Mouse (Mus musculus) neural tube, embryonic 14.5 days (tissue): ENCODE results near the gene Paxbp1. TPM values are rescaled to one million over a fixed set of nuclear protein-coding genes. Genes with fewer than 3 reads are reported as not detected.
A peak's percentile ranks its signal among the peaks of the same experiment; 100 is the strongest.

Experiments
- ATAC-seq: fragments of 200-750 bp; cut with Nextera tagmentation; 2 replicates; pipeline ENCODE4 v1.8.0; 2017; ENCODE audit warnings: low read depth, mild to moderate bottlenecking, moderate TSS enrichment, moderate library complexity
- H3K27ac ChIP-seq: fragments of 300-500 bp; sonication (generic); 2 replicates; pipeline ENCODE4 v1.5.1; 2014; ENCODE audit warnings: low read depth, mild to moderate bottlenecking, control low read depth, low read length, moderate library complexity, mixed read lengths
- H3K27me3 ChIP-seq: fragments of 300-500 bp; sonication (generic); 2 replicates; pipeline ENCODE4 v1.6.1; 2014; ENCODE audit warnings: low read length; ENCODE audit not compliant: control insufficient read depth, insufficient read depth
- H3K36me3 ChIP-seq: fragments of 300-500 bp; sonication (generic); 2 replicates; pipeline ENCODE4 v1.6.1; 2014; ENCODE audit warnings: low read length, mixed read lengths; ENCODE audit not compliant: control insufficient read depth, insufficient read depth
- H3K4me1 ChIP-seq: fragments of 300-500 bp; sonication (generic); 2 replicates; pipeline ENCODE4 v1.6.1; 2014; ENCODE audit warnings: low read length; ENCODE audit not compliant: control insufficient read depth, insufficient read depth
- H3K4me2 ChIP-seq: fragments of 300-500 bp; sonication (generic); 2 replicates; pipeline ENCODE4 v1.6.1; 2014; ENCODE audit warnings: mild to moderate bottlenecking, low read depth, low read length, control low read depth
- H3K4me3 ChIP-seq: fragments of 300-500 bp; sonication (generic); 2 replicates; pipeline ENCODE4 v1.5.1; 2014; ENCODE audit warnings: low read depth, low read length, control low read depth, mixed read lengths
- H3K9ac ChIP-seq: fragments of 300-500 bp; sonication (generic); replicated peaks from 2 replicates; pipeline ENCODE4 v1.6.1; 2014; ENCODE audit warnings: low read depth, mild to moderate bottlenecking, control low read depth, low read length, mixed read lengths
- H3K9me3 ChIP-seq: fragments of 300-500 bp; sonication (generic); 2 replicates; pipeline ENCODE4 v1.6.1; 2016; ENCODE audit warnings: low read length; ENCODE audit not compliant: control insufficient read depth
- WGBS: fragments of 180-500 bp; shearing (Covaris S2); extraction: QIAGEN DNeasy Blood & Tissue Kit; methylation state at CpG from one replicate; pipeline ENCODE4 v1.1.7; 2014; 5-methylcytosine and 5-hydroxymethylcytosine counted together
- polyA plus RNA-seq: library from polyadenylated mRNA; unstranded; fragments of >200 nt; fragmentation: Nextera tagmentation; extraction: Ambion mirVana; gene quantifications from 2 replicates; pipeline ENCODE4 v1.2.1, GENCODE M21; 2014

The Paxbp1 gene
- polyA plus RNA-seq, 1 experiment from 2014 or later = 89.2 TPM

DNA sequence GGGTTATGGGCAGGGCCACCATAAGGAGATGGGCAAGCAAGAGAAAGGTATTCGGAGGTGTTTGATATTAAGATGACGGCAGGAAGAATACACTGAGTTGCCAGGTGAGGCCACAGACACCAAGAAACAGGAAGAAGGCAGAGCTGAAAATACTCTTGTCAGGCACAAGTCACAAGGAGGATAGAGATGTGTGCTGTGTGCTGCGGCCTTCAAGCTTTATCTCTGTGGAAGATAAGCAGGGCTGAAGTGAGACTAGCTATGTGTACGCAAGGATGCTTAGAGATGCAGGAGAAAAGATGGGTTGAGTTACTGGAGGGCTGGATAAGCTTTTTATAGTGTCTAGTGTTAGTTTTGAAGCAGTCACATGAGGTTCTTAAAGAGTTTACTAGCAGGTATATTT lies 12.9 kb upstream of the Paxbp1 start:
- H3K9ac ChIP-seq = no peak overlapping the region
- H3K4me3 ChIP-seq = no peak overlapping the region
- ATAC-seq = no peak
- WGBS = 96% methylated on average over 4 of the region's 4 CpGs
- H3K9me3 ChIP-seq = no peaks in the 10 kb centered on the region
- no peaks in the 10 kb centered on the region for H3K36me3 ChIP-seq
- no peak overlapping the region for H3K27ac ChIP-seq
- H3K4me2 ChIP-seq = no peak overlapping the region
- H3K4me1 ChIP-seq = no peaks in the 10 kb centered on the region
- H3K27me3 ChIP-seq = no peaks in the 10 kb centered on the region

- H3K4me2 ChIP-seq = no peak overlapping the region
- H3K4me3 ChIP-seq = no peak overlapping the region
- no peak for ATAC-seq
- H3K27ac ChIP-seq = no peak overlapping the region
- 53% methylated on average over 16 of the region's 16 CpGs for WGBS
- no peaks in the 10 kb centered on the region for H3K36me3 ChIP-seq
- H3K9me3 ChIP-seq = no peaks in the 10 kb centered on the region
- no peak overlapping the region for H3K9ac ChIP-seq
- no peaks in the 10 kb centered on the region for H3K27me3 ChIP-seq
- H3K4me1 ChIP-seq = no peaks in the 10 kb centered on the region
These were observed 11.9 kb upstream of the Paxbp1 start for GRCm38 (mm10) chr16:91056043-91056821.

DNA sequence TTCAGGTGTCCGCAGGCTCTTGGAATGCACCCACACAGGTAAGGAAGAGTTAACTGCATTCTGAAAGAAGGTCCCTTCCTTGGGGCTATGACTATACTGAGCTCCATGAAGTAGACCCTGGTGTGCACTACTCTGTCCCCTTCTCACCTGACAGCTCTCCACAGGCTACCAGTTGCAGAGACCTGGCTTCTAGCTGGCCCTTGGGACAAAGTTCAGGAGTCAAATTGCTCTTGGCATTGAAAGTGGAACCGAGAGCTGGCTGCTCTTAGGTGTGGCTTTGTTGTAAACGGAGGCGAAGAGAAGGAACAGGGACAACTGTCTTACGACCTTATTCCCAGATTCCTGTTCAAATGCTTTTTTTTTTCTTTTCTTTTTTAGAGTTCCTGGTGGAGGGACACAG lies 10.8 kb upstream of the Paxbp1 start:
- no peak for ATAC-seq
- WGBS = 82% methylated on average over 5 of the region's 5 CpGs

GRCm38 (mm10) chr16:91053599-91053998 lies 9.3 kb upstream of the Paxbp1 start:
- Histone ChIP-seq H3K4me1 (no peaks in the 10 kb centered on the region), H3K9ac (no peak overlapping the region), H3K27ac (no peak overlapping the region), H3K27me3 (no peaks in the 10 kb centered on the region), H3K9me3 (no peaks in the 10 kb centered on the region), H3K36me3 (no peaks in the 10 kb centered on the region), H3K4me2 (no peak overlapping the region), H3K4me3 (no peak overlapping the region)
- WGBS = 67% methylated on average over 8 of the region's 8 CpGs
- no peak for ATAC-seq

More for the DNA sequence above, 10.8 kb upstream of the Paxbp1 start:
- Histone ChIP-seq H3K4me3 (no peak overlapping the region), H3K4me1 (no peaks in the 10 kb centered on the region), H3K27ac (no peak overlapping the region), H3K4me2 (no peak overlapping the region), H3K9ac (no peak overlapping the region), H3K9me3 (no peaks in the 10 kb centered on the region), H3K36me3 (no peaks in the 10 kb centered on the region), H3K27me3 (no peaks in the 10 kb centered on the region)

DNA sequence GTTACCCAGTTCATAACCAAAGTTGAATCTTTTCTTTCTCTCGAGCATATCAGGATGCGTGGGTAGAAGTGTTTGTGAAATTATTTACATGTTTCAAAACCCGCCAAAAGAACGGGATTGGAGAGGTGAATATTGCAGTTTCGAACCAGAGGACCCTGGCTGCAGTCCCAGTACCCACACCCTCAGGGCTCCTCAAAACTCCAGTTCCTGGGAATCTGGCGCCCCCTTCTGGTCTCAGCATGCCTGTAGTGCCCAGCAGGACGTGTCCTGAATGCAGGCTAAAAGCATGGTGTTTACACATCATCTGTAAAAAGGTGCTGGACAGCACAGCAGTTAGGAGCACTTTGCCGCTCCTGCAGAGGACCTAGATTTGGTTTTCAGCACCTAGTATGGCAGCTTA lies 1.2 kb upstream of the Paxbp1 start:
- H3K4me1 ChIP-seq = peaks cover 11% of the 10 kb centered on the region
- no peaks in the 10 kb centered on the region for H3K9me3 ChIP-seq
- H3K27me3 ChIP-seq = no peaks in the 10 kb centered on the region
- H3K36me3 ChIP-seq = no peaks in the 10 kb centered on the region
- H3K4me2 ChIP-seq = no peak overlapping the region; the same call in 1 of the 2 replicates
- H3K4me3 ChIP-seq = no peak overlapping the region; the same call in 1 of the 2 replicates
- ATAC-seq = no peak
- H3K9ac ChIP-seq = no peak overlapping the region
- no peak overlapping the region for H3K27ac ChIP-seq
- 63% methylated on average over 8 of the region's 8 CpGs for WGBS

DNA sequence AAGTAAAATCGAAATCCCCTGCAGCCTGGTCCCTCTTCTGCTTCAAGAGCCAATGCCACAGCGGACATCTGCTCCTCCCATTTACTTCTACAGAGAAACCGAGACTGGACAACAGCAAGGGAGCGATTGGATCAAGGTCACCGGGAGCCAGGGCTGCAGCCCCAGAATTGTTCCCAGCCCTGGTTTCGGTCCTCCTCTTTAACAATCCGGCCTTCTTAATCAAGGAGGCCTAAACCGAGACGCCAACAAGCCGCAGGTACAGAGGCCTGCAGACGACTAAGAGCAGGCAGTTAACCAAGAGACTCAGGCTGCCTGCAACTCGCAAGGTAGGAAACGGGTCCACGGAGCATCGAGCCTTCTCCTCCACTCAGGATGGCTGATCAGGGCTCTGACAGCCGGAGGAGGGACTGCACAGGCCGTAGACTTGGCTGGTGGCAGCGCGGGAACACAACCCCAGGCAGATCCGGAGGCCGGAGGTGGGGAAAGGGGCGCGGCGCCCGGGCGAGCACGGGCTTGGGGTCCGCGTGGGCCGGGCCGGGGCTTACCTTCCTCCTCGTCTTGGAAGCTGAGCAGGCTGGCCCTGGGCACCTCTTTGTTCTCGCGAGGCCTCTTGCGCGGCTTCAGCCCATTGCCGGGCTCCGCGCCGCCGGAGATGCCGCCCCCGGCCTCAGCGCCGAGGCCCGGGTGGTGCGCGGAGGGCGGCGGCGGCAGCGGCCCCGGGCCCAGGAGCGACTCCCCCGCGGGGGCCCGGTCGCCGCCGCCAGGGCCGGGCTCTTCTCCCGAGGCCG lies 688 bp downstream of the Paxbp1 start:
- peak overlapping the region; percentile 97 for H3K27ac ChIP-seq
- H3K27me3 ChIP-seq = no peaks in the 10 kb centered on the region
- WGBS = under 1% methylated on average over 38 of the region's 63 CpGs
- H3K4me3 ChIP-seq = peak overlapping the region; percentile 96
- H3K4me1 ChIP-seq = peaks cover 11% of the 10 kb centered on the region
- H3K9me3 ChIP-seq = no peaks in the 10 kb centered on the region
- peak overlapping the region; percentile 93 for H3K9ac ChIP-seq
- ATAC-seq = peak; percentile 71
- no peaks in the 10 kb centered on the region; the same call in 1 of the 2 replicates for H3K36me3 ChIP-seq
- H3K4me2 ChIP-seq = peak overlapping the region; percentile 76

GRCm38 (mm10) chr16:91042640-91043039 lies 1.7 kb downstream of the Paxbp1 start:
- ATAC-seq = no peak
- Histone ChIP-seq H3K9ac (no peak overlapping the region; the same call in 1 of the 2 replicates), H3K4me2 (peak overlapping the region; percentile 76), H3K27ac (no peak overlapping the region), H3K27me3 (no peaks in the 10 kb centered on the region), H3K36me3 (peaks cover 3% of the 10 kb centered on the region; the same call in 1 of the 2 replicates), H3K4me3 (peak overlapping the region; percentile 96; the same call in 1 of the 2 replicates), H3K4me1 (peaks cover 11% of the 10 kb centered on the region), H3K9me3 (no peaks in the 10 kb centered on the region)
- 71% methylated on average over 1 of the region's 1 CpGs for WGBS

GRCm38 (mm10) chr16:91035866-91036265 lies 8.5 kb downstream of the Paxbp1 start:
- Histone ChIP-seq H3K4me2 (no peak overlapping the region), H3K27me3 (no peaks in the 10 kb centered on the region), H3K27ac (no peak overlapping the region), H3K9me3 (no peaks in the 10 kb centered on the region), H3K4me1 (no peaks in the 10 kb centered on the region), H3K9ac (no peak overlapping the region), H3K4me3 (no peak overlapping the region), H3K36me3 (peaks cover 51% of the 10 kb centered on the region)
- WGBS = 91% methylated on average over 10 of the region's 10 CpGs
- no peak for ATAC-seq

- WGBS = 93% methylated on average over 4 of the region's 4 CpGs
These were observed 13.6 kb downstream of the Paxbp1 start for GRCm38 (mm10) chr16:91030751-91031150.

More at GRCm38 (mm10) chr16:91030751-91031150, 13.6 kb downstream of the Paxbp1 start:
- no peak for ATAC-seq
- Histone ChIP-seq H3K4me2 (no peak overlapping the region), H3K4me1 (no peaks in the 10 kb centered on the region), H3K27ac (no peak overlapping the region), H3K27me3 (no peaks in the 10 kb centered on the region), H3K9me3 (no peaks in the 10 kb centered on the region), H3K9ac (no peak overlapping the region), H3K36me3 (peaks cover 73% of the 10 kb centered on the region), H3K4me3 (no peak overlapping the region)
